In the genomic region with DNA sequence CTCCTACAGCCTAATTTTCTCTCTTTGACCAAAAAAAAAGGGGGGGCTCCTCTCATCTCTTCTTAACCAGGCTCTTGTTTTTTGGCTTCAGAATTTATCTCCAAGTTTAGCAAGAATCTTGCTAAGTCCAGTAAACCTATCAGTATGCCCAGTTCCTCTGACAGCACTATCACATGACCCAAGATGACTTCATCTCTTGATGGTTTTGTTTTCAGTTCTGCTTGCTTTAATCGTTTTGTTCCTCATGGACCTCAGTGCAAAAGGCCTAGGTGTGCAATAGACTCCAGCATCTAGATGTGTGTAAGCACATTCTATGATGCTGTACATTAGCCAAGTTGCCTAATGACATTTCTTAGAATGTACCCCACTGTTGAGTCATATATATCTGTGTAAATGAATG, we compare ENCODE assay signal across 23 mouse cellular contexts. TPM values are rescaled to one million over a fixed set of nuclear protein-coding genes. Genes with fewer than 3 reads are reported as not detected.
DNase-seq lines count a peak whose midpoint lies in the region; ATAC-seq lines count a peak whose summit lies in the region.
"Had no signal": no experiment of that assay in that cellular context is flagged by ENCODE, and none has a peak within 500 bp of the region (broad histone marks: within the 10 kb centered on the region; RNA-seq: fewer than 3 reads in every experiment).

No protein-coding gene starts in this region.

- DNase-seq in A20 (ENCODE audit: low read depth, low spot score) (peak; percentile 41), NIH3T3 (ENCODE audit: low read depth) (peak; percentile 39)
- DNase-seq in heart, postnatal 4 days: no peak
- DNase-seq in T-cell, adult 2 months (ENCODE audit: low spot score): no peak
- no peak for DNase-seq in cerebellum, adult 18-20 months
- DNase-seq: adrenal gland, adult 2 months; adrenal gland, postnatal 14 days; cerebellum, adult 11-12 months; cerebellum, adult 9-11 months; cerebellum, postnatal 25 days; gastrocnemius, postnatal 14 days; heart, adult 18-20 months; heart, postnatal 10 days; heart, postnatal 36 days had no signal

- ATAC-seq in granulocyte monocyte progenitor cell, adult 5-6 weeks (replicated peaks; ENCODE audit: poor library complexity, severe bottlenecking): peak; percentile 91
- peak; percentile 74 for ATAC-seq in megakaryocyte progenitor cell, adult 5-6 weeks (replicated peaks; ENCODE audit: poor library complexity)
- ATAC-seq: CD4-positive, CD25-positive, alpha-beta regulatory T cell, adult 4 months; forebrain, embryonic 13.5 days; forebrain, embryonic 16.5 days; hindbrain, postnatal 0 days; inflammation-experienced regulatory T-cells, adult 6 months; intestine, embryonic 16.5 days; Patski had no signal

RNA-seq across cellular contexts. Expression of gene Gna14, which starts 27.8 kb away (rescaled TPM):
- total RNA-seq in granulocyte monocyte progenitor cell, adult 5-6 weeks (2014; fragmentation: Nextera tagmentation): 0.79 TPM in 1 of 2 replicates, not detected in the other
- total RNA-seq in granulocyte monocyte progenitor cell, adult 5-6 weeks (2017): 0.73 and 1.4 TPM in 2 replicates
- 2.6 and 3.6 TPM in 2 replicates for total RNA-seq in megakaryocyte progenitor cell, adult 5-6 weeks (2015)
- 1.7 TPM in 2 replicates for total RNA-seq in megakaryocyte progenitor cell, adult 5-6 weeks (2017)
- 1 to 10 TPM in 1 of 2 experiments, under 1 TPM in 1; 0.59 to 1.2 TPM for total RNA-seq in heart, postnatal 4 days (2021)

Comparison
In these comparisons a context has a peak if more than half of its experiments do, and no peak if none do; other contexts are left out.
1. DNase-seq: peak in A20 (single experiment) and NIH3T3 (single experiment); none in heart, postnatal 4 days (single experiment), T-cell, adult 2 months (single experiment) and cerebellum, adult 18-20 months (0 of 2).